Mouse (Mus musculus) brown adipose tissue, adult 24 weeks (tissue): Measurements from ENCODE around the gene Olfr518. TPM values are rescaled to one million over a fixed set of nuclear protein-coding genes. Genes with fewer than 3 reads are reported as not detected.

Source experiments
- H3K27ac ChIP-seq: fragments of 200-500 bp; replicated peaks from 2 replicates; pipeline ENCODE4 v1.5.1; 2012; ENCODE audit warnings: low read depth, mild to moderate bottlenecking, low read length
- H3K4me1 ChIP-seq: fragments of 200-500 bp; 2 replicates; pipeline ENCODE4 v1.6.1; 2012; ENCODE audit warnings: low read length, mixed read lengths; ENCODE audit not compliant: control insufficient read depth, insufficient read depth, insufficient read length
- H3K4me3 ChIP-seq: fragments of 200-500 bp; 2 replicates; pipeline ENCODE4 v1.5.1; 2012; ENCODE audit warnings: low read depth, mild to moderate bottlenecking, low read length, moderate library complexity; ENCODE audit not compliant: insufficient read depth
- polyA plus RNA-seq: library from polyadenylated mRNA; stranded (reverse); fragments of >200 nt; gene quantifications from 2 replicates; pipeline ENCODE4 v1.2.4, GENCODE M21; 2012; ENCODE audit not compliant: missing spikeins, insufficient read depth, insufficient read length

Gene Olfr518
- not detected in 2 replicates for polyA plus RNA-seq

- Histone ChIP-seq H3K27ac (no peak within 1 kb of the TSS), H3K4me3 (no peak within 1 kb of the TSS), H3K4me1 (no peaks in the 10 kb centered on the region)
These were observed at the start of gene Olfr518 for GRCm38 (mm10) chr7:108884906-108885305. Olfr518 (minus strand) TSS chr7:108885006.

DNA sequence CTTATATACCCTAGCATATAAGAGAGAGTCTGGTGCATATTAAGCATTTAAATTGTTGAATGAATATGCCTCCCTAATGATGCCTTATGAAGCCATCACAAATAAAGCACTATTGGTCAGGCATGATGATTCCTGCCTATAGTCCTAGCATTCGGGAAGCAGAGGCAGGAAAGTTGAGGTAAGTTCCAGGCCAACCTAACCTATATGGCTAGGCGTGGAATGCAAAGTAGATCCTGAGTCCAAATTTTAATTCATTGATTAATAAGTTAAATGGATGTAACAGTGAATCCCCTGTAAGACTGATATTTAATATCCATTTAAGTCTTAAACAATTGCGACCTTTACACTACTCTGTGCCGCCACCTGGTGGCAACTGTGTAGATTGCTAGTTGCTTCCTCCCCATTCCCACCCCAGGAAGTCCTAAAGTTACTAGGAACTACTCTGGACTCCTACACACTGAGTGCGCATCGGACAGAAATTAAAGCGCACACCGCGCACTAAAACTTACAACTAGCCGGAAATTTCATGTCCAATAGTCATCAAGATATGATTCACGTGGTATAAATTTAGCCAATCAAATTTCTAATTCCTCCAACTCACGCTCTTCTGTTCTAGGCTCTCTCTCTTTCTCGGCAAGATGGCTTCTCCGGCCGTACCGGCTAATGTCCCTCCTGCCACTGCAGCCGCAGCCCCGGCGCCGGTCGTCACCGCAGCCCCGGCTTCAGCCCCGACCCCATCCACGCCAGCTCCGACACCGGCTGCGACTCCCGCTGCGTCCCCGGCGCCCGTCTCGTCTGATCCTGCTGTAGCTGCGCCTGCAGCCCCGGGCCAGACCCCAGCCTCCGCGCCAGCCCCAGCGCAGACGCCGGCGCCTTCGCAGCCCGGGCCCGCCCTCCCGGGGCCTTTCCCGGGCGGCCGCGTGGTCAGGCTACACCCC lies 49.3 kb upstream of the Olfr518 start, which contains the start of gene Eif3f:
Gene Eif3f (plus strand): TSS at position 624 of the 938 bp plus-strand sequence.
- H3K4me3 ChIP-seq, result peak within 1 kb of the TSS; percentile 86
- peak within 1 kb of the TSS; percentile 37; the same call in 1 of the 2 replicates for H3K27ac ChIP-seq
- peaks cover 7% of the 10 kb centered on the region for H3K4me1 ChIP-seq

GRCm38 (mm10) chr7:108929726-108930393 lies 45.1 kb upstream of the Olfr518 start, which contains the start of gene Nlrp10:
Nlrp10 (minus strand) TSS chr7:108930178.
- H3K4me3 ChIP-seq, result no peak within 1 kb of the TSS
- H3K4me1 ChIP-seq, result peaks cover 2% of the 10 kb centered on the region; the same call in 1 of the 2 replicates
- H3K27ac ChIP-seq, result no peak within 1 kb of the TSS

GRCm38 (mm10) chr7:108928280-108929188 lies 43.7 kb upstream of the Olfr518 start:
- no peak overlapping the region for H3K27ac ChIP-seq
- no peak overlapping the region for H3K4me3 ChIP-seq
- H3K4me1 ChIP-seq, result peaks cover 2% of the 10 kb centered on the region; the same call in 1 of the 2 replicates

- peaks cover 2% of the 10 kb centered on the region; the same call in 1 of the 2 replicates for H3K4me1 ChIP-seq
- H3K27ac ChIP-seq, result no peak overlapping the region
- H3K4me3 ChIP-seq, result no peak overlapping the region
These were observed 42.2 kb upstream of the Olfr518 start for GRCm38 (mm10) chr7:108927043-108927442.

GRCm38 (mm10) chr7:108903969-108904368 lies 19.2 kb upstream of the Olfr518 start:
- Histone ChIP-seq H3K4me3 (no peak overlapping the region), H3K4me1 (no peaks in the 10 kb centered on the region), H3K27ac (no peak overlapping the region)

- H3K4me1 ChIP-seq, result no peaks in the 10 kb centered on the region
- H3K27ac ChIP-seq, result no peak within 1 kb of the TSS
- no peak within 1 kb of the TSS for H3K4me3 ChIP-seq
These were observed 9.5 kb upstream of the Olfr518 start, which contains the start of gene Olfr519 for GRCm38 (mm10) chr7:108894320-108894719. Olfr519 (minus strand) TSS chr7:108894420.

DNA sequence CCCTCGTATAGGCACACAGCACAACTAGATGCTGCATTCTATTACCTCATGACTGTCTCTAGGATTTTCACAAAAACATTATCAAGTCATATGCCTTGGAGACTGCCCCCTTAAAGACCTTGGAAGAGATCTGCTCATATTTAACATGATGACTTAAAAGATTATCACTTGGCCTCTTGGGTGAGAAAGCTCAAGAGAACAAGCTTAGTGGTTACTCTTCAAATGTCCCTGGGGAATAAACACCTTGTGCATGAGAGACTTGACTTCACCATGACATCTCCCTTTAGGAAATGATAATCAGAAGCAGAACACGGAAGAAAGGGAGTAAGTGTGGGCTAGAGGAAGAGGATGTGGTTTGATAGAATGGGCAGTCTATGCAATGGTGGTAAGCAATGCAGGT lies 12.5 kb downstream of the Olfr518 start, which contains the start of gene Olfr517:
Gene Olfr517 (minus strand): TSS at position 101 of the 400 bp plus-strand sequence.
- Histone ChIP-seq H3K27ac (no peak within 1 kb of the TSS), H3K4me3 (no peak within 1 kb of the TSS), H3K4me1 (no peaks in the 10 kb centered on the region)

DNA sequence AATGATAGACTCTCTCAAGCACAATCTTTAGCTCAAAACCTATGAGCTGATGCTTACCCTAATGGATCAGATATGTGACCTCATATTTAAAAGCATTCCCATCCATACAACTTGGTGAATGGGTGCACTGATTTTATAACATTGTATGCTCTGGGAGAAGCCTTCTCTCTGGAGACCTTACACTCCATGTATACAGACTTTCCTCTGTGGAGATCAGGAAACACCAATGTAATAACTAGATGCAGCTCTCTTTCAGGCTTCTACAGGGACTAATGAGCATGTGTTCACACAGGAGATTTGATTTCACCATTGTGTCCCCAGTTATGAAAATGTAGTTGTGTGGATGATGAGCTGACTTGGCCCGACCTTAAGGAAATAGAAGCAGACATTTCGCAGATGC lies 34.4 kb downstream of the Olfr518 start, which contains the start of gene Olfr516:
Gene Olfr516 (minus strand): TSS at position 101 of the 400 bp plus-strand sequence.
- Histone ChIP-seq H3K4me3 (no peak within 1 kb of the TSS), H3K4me1 (no peaks in the 10 kb centered on the region), H3K27ac (no peak within 1 kb of the TSS)

Other genes starting within 250 kb of the Olfr518 start
- not detected in 2 replicates for gene Olfr509, start 233.1 kb downstream of the Olfr518 start, polyA plus RNA-seq
- gene Olfr510, start 218.6 kb downstream of the Olfr518 start, polyA plus RNA-seq, result not detected in 2 replicates
- not detected in 2 replicates for gene Olfr512, start 171.7 kb downstream of the Olfr518 start, polyA plus RNA-seq
- not detected in 2 replicates for gene Olfr513, start 134.0 kb downstream of the Olfr518 start, polyA plus RNA-seq
- not detected in 2 replicates for gene Olfr514, start 59.0 kb downstream of the Olfr518 start, polyA plus RNA-seq
- not detected in 2 replicates for gene Olfr516, start 34.5 kb downstream of the Olfr518 start, polyA plus RNA-seq
- not detected in 2 replicates for gene Olfr517, start 12.6 kb downstream of the Olfr518 start, polyA plus RNA-seq
- gene Olfr519, start 9.4 kb upstream of the Olfr518 start, polyA plus RNA-seq, result not detected in 2 replicates
- not detected in 2 replicates for gene Nlrp10, start 45.2 kb upstream of the Olfr518 start, polyA plus RNA-seq
- gene Eif3f, start 49.4 kb upstream of the Olfr518 start, polyA plus RNA-seq, result 62.9 and 67.8 TPM in 2 replicates
- 0.58 TPM in 1 of 2 replicates, not detected in the other for gene Tub, start 65.3 kb upstream of the Olfr518 start, polyA plus RNA-seq
- 5.3 and 7.8 TPM in 2 replicates for gene Ric3, start 198.3 kb upstream of the Olfr518 start, polyA plus RNA-seq